Comparison of ENCODE assay signal across 25 mouse cellular contexts in genomic region chr4:7157883-7158282, GRCm38 (mm10).
"Had no signal": no experiment of that assay in that cellular context is flagged by ENCODE, and none has a peak within 500 bp of the region (broad histone marks: within the 10 kb centered on the region; RNA-seq: fewer than 3 reads in every experiment).

No protein-coding gene starts in this region.

- ATAC-seq: intestine, embryonic 15.5 days; liver, postnatal 0 days; midbrain, embryonic 15.5 days had no signal

- H3K4me2 ChIP-seq: hindbrain, embryonic 15.5 days; intestine, embryonic 15.5 days; kidney, embryonic 15.5 days; limb, embryonic 12.5 days; limb, embryonic 15.5 days; liver, embryonic 11.5 days; midbrain, embryonic 15.5 days; neural tube, embryonic 12.5 days; neural tube, embryonic 15.5 days had no signal

- H3K27ac ChIP-seq: hindbrain, embryonic 15.5 days; intestine, embryonic 15.5 days; kidney, embryonic 15.5 days; left cerebral cortex, adult 2 months; limb, embryonic 12.5 days; limb, embryonic 15.5 days; liver, embryonic 14.5 days; midbrain, embryonic 10.5 days; midbrain, embryonic 15.5 days; neural tube, embryonic 12.5 days; neural tube, embryonic 15.5 days had no signal

- H3K36me3 ChIP-seq: hindbrain, embryonic 15.5 days; intestine, embryonic 15.5 days; kidney, embryonic 15.5 days; limb, embryonic 12.5 days; limb, embryonic 15.5 days; midbrain, embryonic 10.5 days; midbrain, embryonic 15.5 days; neural tube, embryonic 12.5 days; neural tube, embryonic 15.5 days had no signal

- H3K4me3 ChIP-seq: hindbrain, embryonic 15.5 days; intestine, embryonic 15.5 days; kidney, embryonic 15.5 days; left cerebral cortex, adult 2 months; limb, embryonic 12.5 days; limb, embryonic 15.5 days; megakaryocyte, embryonic 14.5 days; midbrain, embryonic 10.5 days; midbrain, embryonic 15.5 days; neural tube, embryonic 12.5 days; neural tube, embryonic 15.5 days had no signal

- H3K4me1 ChIP-seq: hindbrain, embryonic 15.5 days; intestine, embryonic 15.5 days; kidney, embryonic 15.5 days; limb, embryonic 12.5 days; limb, embryonic 15.5 days; midbrain, embryonic 10.5 days; midbrain, embryonic 15.5 days; neural tube, embryonic 12.5 days; neural tube, embryonic 15.5 days had no signal

- H3K27me3 ChIP-seq: hindbrain, embryonic 15.5 days; intestine, embryonic 15.5 days; kidney, embryonic 15.5 days; limb, embryonic 12.5 days; limb, embryonic 15.5 days; megakaryocyte, embryonic 14.5 days; midbrain, embryonic 15.5 days; neural tube, embryonic 12.5 days; neural tube, embryonic 15.5 days had no signal

- H3K9ac ChIP-seq: hindbrain, embryonic 15.5 days; intestine, embryonic 15.5 days; kidney, embryonic 15.5 days; limb, embryonic 12.5 days; limb, embryonic 15.5 days; liver, embryonic 14.5 days; liver, postnatal 0 days; midbrain, embryonic 15.5 days; neural tube, embryonic 12.5 days; neural tube, embryonic 15.5 days had no signal

- H3K9me3 ChIP-seq: hindbrain, embryonic 15.5 days; intestine, embryonic 15.5 days; kidney, embryonic 15.5 days; limb, embryonic 12.5 days; limb, embryonic 15.5 days; megakaryocyte, embryonic 14.5 days; midbrain, embryonic 10.5 days; midbrain, embryonic 15.5 days; neural tube, embryonic 12.5 days; neural tube, embryonic 15.5 days had no signal

- DNase-seq: kidney, adult 11 months; kidney, adult 8-10 months; kidney, postnatal 10 days; kidney, postnatal 36 days; layer of hippocampus, postnatal 36 days; left cerebral cortex, postnatal 4 days; liver, postnatal 0 days; right cerebral cortex, adult 18-20 months; right cerebral cortex, postnatal 14 days; spleen, adult 18-20 months; thymus, adult 18-20 months; thymus, postnatal 36 days had no signal
